Mouse (Mus musculus): Measurements from ENCODE around the gene Tubb5.

Gene Tubb5

DNA sequence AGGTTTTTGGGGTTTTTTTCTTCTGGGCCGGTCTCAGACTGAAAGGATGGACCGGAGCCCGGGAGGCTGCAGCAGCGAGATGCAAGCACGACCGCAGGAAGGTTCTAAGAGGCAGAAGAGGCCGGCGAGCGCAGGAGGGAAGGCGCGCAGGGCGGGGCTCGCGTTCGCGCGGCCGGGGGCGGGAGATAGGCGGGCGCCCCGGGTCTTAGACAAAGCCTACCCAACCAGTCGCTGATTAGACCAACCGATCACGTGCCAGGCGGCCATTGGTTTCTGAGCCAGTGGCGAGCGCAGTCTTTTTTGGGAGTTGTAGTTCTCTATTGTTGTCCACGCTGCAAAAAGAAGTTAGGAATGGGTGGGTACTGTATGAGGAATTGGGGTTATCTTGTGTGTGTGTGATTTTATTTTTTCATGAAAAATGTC, at the start of gene Tubb5:
Tubb5 (minus strand) TSS at position 185 of the 423 bp plus-strand sequence.
- peak; percentile 83 for DNase-seq (ENCODE audit: low read depth, low spot score)

DNA sequence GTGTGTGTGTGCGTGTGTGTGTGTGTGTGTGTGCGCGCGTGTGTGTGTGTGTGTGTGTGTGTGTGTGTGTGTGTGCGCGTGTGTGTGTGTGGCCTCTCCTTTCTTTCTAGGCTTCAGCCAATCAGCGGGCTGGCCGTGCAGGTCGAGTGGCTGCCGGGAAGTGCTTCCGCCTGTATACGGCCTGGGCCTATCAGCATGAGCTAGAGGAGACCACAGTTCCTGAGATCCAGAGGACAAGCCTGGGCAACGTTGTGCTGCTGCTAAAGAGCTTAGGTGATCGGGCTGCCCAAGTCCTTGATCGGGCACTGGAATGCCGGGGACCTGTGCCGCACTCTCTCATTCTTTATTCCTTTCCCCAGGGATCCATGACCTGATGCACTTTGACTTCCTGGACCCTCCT, 49.6 kb upstream of the Tubb5 start:
- no peak for DNase-seq (ENCODE audit: low read depth, low spot score)

DNA sequence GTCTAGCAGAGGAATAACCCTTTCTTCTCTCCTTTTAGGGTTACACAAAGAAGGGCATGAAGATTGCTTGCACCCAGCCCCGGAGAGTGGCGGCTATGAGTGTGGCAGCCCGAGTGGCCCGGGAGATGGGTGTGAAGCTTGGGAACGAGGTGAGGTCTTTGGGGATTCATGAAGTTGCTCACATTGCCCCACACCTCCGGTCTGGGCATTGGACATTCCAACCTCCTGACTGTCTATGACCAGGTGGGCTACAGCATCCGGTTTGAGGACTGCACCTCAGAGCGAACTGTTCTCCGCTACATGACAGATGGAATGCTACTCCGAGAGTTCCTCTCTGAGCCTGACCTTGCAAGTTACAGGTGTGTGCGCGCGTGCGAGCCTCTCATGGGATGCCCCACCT, 45.7 kb upstream of the Tubb5 start:
- DNase-seq (ENCODE audit: low read depth, low spot score), result no peak

DNA sequence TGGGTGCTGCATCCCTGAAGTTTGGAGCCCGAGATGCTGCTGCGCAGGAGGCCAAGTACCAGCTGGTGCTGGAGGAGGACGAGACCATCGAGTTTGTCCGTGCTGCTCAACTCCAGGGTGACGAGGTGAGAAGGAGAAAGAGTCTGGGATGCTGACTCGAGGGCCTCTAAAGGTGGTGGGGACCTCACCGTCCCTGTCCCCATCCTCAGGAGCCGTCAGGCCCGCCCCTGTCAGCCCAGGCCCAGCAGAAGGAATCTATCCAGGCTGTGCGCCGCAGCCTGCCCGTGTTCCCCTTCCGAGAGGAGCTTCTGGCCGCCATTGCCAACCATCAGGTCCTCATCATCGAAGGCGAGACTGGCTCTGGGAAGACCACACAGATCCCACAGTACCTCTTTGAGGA, 44.8 kb upstream of the Tubb5 start:
- DNase-seq (ENCODE audit: low read depth, low spot score), result no peak

DNA sequence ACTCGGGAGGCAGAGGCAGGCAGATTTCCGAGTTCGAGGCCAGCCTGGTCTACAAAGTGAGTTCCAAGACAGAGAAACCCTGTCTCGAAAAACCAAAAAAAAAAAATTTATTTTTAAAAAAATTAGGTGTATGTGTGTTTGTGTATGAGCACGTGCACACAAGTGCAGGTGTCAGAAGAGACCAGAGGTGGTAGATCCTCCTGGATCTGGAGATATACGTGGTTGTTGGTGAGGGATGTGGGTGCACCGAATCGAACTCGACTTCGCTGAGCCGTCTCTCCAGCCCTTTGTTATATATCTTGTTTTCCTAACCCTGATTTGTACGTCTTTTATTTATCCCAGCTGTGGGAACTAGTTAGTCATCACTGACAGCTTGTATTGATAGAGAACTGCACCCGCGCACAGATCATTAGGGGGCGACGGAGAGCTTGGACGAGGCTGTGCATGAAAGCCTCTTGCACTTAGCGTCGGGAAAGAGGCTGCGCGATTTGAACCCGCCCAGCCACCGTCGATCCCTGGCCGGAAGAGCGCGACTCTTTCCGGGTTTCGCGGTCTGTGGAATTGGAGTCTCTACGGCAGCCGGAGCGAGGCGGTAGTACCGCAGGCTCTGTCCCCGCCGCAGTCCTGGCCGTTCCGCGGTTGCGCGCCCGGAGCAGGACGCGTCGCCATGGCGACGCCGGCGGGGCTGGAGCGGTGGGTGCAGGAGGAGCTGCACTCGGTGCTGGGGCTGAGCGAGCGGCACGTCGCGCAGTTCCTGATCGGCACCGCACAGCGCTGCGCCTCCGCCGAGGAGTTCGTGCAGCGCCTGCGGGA, 41.3 kb upstream of the Tubb5 start, which contains the start of gene Dhx16:
Dhx16 (plus strand) TSS at position 575 of the 813 bp plus-strand sequence.
- peak; percentile 91 for DNase-seq (ENCODE audit: low read depth, low spot score)

DNA sequence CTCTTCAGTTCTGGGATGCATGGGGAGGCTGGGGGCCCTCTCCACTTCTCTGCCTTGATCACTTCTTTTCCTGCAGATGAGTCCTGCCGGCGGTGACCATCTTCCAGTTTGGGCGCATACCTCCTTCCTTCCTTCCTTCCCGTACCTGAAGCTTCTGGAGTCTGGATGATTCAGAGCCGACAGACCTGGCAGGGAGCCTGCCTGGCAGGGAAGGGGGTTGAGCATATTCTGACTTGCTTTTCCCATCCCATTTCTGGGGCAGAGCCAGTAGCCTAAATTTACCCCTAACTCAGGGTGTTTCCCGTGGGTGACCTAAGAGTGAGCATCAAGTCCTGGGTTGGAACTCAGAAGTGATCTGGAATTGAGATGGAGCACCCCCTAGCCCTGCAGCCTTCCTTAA, 36.6 kb upstream of the Tubb5 start:
- DNase-seq (ENCODE audit: low read depth, low spot score), result no peak

DNA sequence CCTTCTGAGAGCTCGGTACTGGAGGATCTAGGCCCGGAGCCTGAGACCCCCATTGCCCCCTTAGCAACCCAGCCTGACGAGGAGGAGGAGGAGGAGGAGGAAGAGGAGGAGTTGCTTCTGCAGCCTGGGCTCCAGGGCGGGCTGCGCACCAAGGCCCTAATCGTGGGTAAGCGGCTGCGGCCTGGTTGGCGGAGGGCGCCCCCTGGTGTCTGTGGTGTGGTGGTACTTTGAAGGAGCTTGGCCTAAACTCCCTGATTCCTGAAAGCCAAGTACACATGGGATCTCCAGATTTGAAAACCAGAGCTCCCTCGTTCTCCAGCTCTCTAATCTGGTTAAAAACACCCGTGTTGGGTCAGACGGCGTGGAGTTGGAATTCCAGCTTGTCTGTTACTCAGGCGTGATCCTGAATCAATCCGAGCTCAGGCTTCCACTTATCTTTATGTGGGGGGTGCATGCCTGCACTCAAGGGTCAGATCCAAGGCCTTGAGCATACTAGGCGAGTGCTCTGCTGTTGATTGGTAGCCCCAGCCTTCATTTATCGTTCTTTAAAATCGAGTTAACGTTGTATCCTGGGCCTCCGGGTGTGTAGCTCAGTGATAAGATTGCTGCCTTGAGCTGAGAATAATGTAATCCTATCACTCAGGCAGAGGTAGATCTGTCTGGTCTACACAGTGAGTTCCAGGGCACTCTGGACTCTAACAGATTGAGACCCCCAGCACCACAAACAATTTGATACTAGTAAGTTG, 35.8 kb upstream of the Tubb5 start:
- peak; percentile 73 for DNase-seq (ENCODE audit: low read depth, low spot score)

DNA sequence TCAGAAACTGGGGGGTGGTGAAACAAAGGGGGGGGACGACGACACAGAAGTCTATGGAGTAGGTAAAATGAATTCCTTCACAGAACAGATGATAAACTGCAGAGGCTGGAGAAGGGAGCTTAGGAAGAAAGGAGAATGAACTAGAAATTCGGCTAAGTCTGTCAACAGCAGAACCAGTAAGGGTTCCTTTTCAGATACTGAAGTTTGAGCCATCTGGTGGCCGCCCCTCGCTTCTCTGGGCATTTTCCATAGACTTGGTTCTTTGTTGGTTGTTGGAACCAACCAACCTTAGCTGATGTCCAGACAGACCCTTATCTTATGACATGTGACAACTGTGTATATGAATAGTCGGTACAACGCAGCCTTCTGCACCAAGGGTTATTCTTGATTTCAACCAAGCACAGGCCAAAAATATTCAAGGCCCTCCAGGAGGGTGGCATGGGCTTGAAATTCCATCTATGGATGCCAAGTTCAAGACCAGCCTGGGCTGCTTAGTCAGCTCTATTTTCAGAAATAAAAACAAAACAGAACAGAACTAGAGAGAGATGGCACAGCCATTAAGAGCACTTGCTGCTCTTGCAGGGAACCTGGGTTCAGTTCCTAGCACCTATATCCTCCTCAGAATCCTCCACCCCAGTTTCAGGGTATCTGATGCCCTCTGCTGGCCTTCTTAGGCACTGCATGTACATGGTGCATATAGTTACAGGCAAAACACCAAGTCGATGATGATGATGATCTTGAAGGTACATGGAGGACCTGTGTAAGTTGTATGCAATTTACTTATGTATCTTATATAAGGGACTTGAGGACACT, 33.0 kb upstream of the Tubb5 start:
- no peak for DNase-seq (ENCODE audit: low read depth, low spot score)

DNA sequence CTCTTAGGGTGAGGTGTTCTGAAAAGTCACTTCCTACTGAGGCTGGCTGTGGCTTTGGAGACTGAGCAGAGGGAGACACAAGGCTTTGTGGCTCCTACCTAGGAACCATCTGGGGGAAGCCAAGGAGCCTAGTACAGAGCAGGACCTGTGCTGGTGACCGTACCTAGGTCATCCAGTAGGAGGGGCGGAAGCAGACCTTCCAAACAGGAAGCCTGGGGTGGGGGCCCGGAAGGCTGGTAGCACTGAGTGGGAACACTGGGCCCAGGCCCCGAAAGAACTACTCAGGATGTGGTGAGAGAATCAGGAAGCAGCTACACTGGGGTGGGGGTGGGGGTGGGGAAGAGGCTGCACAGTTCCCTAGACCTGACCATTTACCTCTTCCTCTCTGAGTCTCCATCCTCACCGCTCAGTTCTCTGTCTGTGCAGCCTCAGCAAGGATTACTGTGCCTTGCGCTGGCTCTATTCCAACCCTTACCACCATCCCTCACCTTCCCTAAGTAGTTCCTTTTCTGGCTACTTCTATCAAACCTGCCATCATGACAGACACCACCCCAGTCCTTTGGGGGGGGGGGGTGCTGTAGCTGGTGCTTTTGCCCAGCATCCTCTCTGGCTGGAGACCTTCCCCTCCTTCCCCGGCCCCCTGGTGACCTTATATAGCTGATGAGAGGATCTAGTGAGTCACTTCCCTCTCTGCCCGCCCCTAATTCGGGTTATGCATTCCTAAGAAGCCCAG, 32.2 kb upstream of the Tubb5 start:
- DNase-seq (ENCODE audit: low read depth, low spot score), result no peak

DNA sequence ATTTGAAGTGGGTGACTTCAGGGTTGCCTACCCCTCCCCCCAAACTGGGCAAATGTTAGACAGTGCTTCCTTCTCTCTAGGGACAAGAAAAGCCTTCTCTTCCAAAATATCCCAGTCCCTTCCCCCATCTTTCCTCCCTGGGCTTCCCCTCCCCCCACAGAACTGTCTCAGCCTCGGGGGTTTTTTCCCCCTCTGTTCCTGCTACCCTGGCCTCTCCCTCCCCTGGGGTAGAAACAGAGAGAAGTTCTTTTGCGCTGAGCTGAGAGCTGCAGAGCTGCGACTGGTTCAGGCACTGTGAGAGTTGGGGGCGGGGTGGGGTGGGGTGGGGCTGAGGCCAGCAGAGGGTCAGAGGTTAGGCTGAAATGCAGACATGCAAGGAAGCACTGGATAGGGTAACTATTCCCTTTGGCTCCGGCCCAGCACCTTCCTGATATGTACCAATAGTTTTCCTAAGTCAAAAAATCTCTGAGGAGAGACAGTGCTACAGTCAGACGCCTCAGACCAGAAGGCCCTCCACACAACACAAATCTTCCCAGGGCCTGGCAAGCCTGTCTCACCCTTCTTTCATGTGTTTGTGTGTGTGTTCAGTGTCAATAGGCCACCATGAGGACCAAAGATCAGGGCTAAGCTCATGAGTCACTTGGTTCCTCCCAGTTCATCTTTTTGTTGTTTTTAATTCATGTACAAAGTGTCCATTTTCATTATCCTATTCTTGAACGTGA, 31.4 kb upstream of the Tubb5 start:
- DNase-seq (ENCODE audit: low read depth, low spot score), result no peak

DNA sequence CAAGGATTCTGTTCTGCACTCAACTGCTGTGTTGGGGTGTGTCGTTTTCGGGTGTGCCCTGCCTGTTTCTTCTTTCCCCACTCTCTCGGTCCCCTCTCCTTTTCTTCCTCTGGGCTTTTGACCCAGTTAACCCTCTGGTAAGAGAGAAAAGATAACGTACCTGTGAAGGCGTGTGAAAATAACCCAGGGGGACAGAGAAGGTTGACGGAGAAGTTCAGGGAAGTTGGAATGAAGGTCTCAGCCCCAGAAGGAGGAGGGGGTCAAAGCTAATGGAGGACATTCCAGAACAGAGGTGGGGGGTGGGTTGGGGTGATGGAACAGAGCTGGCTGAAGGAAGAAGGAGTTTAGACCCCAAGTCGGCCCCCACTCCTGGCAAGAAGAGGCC, 30.8 kb upstream of the Tubb5 start:
- no peak for DNase-seq (ENCODE audit: low read depth, low spot score)

DNA sequence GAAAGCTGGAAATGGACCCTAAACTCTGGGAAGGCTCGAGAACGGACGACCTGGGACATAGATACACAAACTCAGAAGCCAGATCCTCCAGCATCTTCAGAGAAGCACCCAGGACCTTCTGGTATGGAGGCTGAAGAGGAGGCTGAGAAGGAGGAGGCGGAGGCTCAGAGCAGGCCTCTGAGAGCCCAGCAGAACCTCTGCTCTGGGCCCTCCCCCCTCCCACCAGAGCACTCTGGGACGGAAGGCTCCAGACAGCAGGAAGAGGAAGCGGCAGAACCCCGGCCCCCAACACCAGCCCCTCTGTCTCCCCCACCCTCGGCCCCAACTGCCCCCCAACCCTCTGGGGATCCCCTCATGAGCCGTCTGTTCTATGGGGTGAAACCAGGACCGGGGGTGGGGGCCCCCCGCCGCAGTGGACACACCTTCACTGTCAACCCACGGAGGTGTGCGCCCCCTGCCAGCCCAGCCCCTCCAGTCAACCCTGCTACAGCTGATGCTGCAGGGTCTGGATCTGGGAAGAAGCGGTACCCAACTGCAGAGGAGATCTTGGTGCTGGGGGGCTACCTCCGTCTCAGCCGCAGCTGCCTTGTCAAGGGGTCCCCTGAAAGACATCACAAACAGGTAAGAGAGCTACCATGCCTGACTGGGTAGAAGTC, 30.2 kb upstream of the Tubb5 start:
- DNase-seq (ENCODE audit: low read depth, low spot score), result no peak

DNA sequence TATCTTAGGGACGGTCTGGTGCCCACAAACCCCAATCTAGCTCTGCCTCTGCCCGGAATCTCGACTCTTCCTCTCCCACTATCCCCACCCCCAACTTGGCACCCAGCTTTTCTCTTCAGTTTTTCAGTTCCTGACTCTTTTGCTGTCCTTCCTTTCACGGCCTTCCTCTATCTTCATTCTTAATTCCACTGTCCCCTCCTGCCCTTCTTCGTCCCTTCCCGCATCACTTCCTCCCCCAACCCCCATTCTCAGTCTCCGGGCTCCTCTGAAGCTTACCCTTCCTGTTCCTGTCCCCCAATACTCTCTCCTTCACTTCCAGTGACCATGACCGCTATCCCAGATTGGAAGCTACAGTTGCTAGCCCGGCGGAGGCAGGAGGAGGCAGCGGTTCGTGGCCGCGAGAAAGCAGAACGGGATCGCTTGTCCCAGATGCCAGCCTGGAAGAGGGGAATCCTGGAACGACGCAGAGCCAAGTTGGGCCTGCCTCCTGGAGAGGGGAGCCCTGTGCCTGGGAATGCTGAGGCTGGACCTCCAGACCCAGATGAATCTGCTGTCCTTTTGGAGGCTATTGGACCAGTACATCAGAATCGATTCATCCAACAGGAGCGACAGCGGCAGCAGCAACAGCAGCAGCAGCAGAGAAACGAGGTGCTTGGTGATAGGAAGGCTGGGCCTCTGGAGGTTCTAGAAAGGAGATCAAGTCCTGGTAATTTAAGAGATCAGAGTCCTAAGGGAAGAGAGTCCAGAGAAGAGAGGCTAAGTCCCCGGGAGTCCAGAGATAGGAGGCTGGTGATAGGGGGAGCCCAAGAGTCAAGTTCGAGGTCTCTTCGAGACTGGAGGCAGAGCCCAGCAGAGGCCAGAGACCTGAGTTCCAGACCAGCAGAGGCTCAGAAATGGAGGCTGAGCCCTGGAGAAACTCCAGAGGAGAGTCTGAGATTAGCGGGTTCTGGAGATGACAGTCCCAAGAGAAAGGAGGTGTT, 29.1 kb upstream of the Tubb5 start:
- DNase-seq (ENCODE audit: low read depth, low spot score), result no peak

DNA sequence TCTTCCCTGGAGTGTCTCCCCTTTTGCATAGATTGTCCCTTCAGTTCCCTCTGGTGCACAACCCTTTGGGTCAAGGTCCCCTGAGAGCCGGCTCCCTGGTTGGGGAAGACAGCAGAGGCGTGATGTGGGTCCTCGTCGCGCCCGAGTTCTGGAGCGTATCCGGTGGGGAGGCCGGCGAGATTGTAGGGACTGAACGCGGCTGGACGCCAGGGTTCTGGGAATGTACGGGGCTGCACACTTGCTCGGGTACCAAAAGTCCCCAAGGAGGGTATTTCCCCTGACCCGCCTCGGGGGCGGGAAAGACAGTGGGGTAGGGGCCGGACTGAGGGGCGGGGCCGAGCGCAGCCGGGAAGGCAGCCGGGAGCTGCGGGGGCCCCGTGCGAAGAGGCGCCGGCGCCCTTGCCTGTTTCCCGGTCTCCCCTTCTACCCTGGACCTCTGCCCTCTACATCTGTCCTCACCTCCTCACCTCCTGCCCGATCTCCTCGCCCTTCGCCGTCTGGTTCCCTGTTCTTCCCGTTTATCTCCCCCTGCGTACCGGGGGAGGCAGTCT, 28.2 kb upstream of the Tubb5 start:
- DNase-seq (ENCODE audit: low read depth, low spot score), result no peak

DNA sequence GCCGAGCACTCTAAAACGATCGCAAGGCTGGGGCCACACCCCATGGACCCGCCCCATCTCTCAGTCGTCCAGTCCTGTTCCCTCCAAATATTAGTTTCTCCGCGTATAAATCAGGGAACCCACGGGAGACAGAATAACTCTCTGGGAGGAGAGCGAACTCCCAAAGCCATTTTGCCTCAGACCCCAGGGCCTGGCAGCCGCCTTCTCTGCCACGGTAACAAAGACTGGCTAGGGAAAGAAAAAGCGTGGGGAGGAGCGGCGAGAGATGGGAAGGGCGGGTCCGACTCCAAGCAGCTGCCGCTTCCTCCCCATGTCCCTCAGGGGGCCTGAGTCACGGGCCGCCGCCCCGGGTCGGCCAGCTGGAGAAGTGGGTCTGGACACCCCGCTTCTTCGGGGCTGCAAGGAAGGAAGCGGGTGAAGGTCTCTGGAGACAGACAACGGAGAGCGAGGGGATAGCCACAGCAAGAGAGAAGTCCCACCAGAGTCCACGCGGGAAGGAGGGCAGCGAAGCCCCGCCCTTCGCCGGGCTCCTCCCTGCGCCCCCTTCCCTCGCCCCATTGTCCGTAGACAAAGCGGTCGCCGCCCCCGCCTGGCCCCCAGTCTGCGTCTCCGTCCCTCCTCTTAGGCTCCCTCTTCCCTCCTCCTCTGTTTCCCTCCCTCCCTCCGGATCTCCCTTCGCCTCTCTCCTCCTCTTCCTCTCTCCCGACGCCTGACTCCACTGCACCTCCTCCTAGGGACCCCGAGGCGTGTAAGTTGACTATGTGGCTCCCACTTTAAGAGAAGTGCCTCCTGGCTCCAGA, 27.6 kb upstream of the Tubb5 start, which contains the start of gene Ppp1r18:
Ppp1r18 (plus strand) TSS at position 113 of the 800 bp plus-strand sequence.
- DNase-seq (ENCODE audit: low read depth, low spot score), result no peak

DNA sequence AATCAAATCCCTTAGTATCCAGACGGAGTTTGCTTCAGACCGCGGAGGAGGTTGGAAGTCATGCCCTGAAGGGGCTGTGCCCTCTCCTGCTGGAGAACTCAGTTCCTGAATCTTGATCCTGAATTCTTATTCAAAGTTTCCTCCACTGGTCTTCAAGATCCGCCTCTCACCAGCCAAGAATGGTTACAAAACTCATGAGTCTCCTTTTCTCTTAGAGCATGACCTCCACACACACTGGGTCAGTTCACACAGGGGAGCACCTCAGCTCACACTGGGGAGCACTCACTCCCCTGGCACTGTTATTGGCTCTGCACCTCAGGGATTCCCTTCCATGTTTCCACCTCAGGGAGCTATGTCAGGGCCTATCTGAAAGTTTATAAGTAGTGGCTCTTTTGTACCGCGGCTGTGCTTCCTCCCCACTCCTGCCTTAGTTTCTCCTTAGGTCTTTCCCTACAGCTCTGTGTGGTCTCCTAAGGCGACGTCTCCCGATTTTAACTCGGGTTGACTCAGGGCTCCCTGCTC, 26.8 kb upstream of the Tubb5 start:
- no peak for DNase-seq (ENCODE audit: low read depth, low spot score)

DNA sequence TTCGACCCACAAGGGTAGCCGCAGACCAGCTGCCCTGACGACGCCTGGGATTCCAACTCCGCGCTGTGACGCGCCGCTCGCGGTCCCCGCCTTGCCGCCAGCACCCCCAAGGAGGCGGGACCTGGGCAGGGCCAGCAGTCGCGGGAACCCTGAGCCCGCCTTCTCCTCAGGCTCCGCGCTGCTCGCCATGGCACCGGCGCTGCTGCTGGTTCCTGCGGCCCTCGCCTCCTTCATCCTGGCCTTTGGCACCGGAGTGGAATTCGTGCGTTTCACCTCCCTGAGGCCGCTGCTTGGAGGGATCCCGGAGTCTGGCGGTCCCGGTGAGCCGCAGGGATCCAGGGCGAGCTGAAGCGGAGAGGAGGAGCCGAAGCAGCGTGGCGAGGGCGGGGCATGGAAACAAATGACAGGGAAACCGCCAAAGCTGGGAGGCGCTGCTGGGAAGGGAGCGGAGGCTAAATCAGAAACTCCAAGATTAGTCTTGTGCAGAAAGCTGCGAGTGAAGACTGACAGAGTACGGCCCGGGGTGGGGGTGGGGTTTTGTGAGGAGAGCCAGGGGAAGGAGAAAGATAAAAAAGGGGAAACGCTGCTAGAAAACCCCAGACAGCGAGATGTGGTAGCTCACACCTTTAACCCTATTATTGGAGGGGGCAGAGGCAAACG, 23.2 kb upstream of the Tubb5 start, which contains the start of gene Nrm:
Nrm (plus strand) TSS at position 121 of the 660 bp plus-strand sequence.
- no peak for DNase-seq (ENCODE audit: low read depth, low spot score)

All from retina, adult 2 months (tissue).